Comparison of ENCODE assay signal across 11 mouse cellular contexts in the genomic region with DNA sequence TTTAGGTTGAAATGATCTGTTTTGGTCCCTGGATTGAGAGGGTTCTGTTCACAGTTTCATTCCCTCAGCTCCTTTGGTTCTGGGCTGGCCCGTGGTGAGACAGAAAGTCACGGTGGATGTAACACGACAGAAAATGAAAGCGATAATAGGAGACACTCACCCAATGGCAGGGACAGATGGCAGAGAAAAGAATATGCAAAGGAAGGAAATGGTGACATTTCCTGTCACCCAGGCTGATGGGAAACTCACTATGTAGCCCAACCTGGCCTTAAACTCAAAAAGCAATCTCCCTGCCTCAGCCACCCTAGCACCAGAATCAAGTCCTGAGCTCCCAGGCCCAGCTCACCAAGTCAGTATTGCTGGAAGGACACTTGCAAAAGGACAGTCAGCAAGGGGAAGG. TPM values are rescaled to one million over a fixed set of nuclear protein-coding genes. Genes with fewer than 3 reads are reported as not detected.
DNase-seq lines count a peak whose midpoint lies in the region; ATAC-seq and TF ChIP-seq lines count a peak whose summit lies in the region.
"Had no signal": no experiment of that assay in that cellular context is flagged by ENCODE, and none has a peak within 500 bp of the region (broad histone marks: within the 10 kb centered on the region; RNA-seq: fewer than 3 reads in every experiment).

No protein-coding gene starts in this region.

- peak overlapping the region; percentile 31 for H3K4me2 ChIP-seq in heart, embryonic 12.5 days
- H3K4me2 ChIP-seq in midbrain, embryonic 12.5 days (replicated peaks) = peak overlapping the region; percentile 48

- no peak for ATAC-seq in heart, embryonic 12.5 days (ENCODE audit: insufficient number of reproducible peaks, low FRiP score)
- ATAC-seq in midbrain, embryonic 12.5 days (ENCODE audit: low FRiP score, low read depth) = no peak

- no peak overlapping the region for H3K4me3 ChIP-seq in heart, embryonic 12.5 days
- peak overlapping the region; percentile 45 for H3K4me3 ChIP-seq in E14TG2a.4 (replicated peaks; ENCODE audit: low read length)
- H3K4me3 ChIP-seq in hindbrain, embryonic 10.5 days = peak overlapping the region; percentile 39
- H3K4me3 ChIP-seq in midbrain, embryonic 12.5 days = peak overlapping the region; percentile 21; the same call in 1 of the 2 replicates

- no peak for TF ChIP-seq CTCF in E14TG2a.4 (conservative IDR thresholded peaks at IDR 0.05; ENCODE audit: low read length)

- WGBS in heart, embryonic 12.5 days = 39% methylated on average over 4 of the region's 4 CpGs
- 41% methylated on average over 4 of the region's 4 CpGs for WGBS in hindbrain, embryonic 10.5 days
- whole genome bisulfite sequencing in midbrain, embryonic 12.5 days = 39% methylated on average over 4 of the region's 4 CpGs

- H3K27ac ChIP-seq in heart, embryonic 12.5 days (ENCODE audit: poor library complexity, severe bottlenecking) = no peak overlapping the region
- H3K27ac ChIP-seq in hindbrain, embryonic 10.5 days = no peak overlapping the region
- no peak overlapping the region for H3K27ac ChIP-seq in midbrain, embryonic 12.5 days (replicated peaks)
- H3K27ac ChIP-seq: limb, embryonic 12.5 days had no signal

- H3K36me3 ChIP-seq in heart, embryonic 12.5 days = no peaks in the 10 kb centered on the region
- H3K36me3 ChIP-seq in E14TG2a.4 (ENCODE audit: insufficient read depth, low read length) = no peaks in the 10 kb centered on the region
- no peaks in the 10 kb centered on the region for H3K36me3 ChIP-seq in hindbrain, embryonic 10.5 days
- no peaks in the 10 kb centered on the region for H3K36me3 ChIP-seq in midbrain, embryonic 12.5 days
- H3K36me3 ChIP-seq: limb, embryonic 12.5 days had no signal

- peaks cover 67% of the 10 kb centered on the region for H3K27me3 ChIP-seq in heart, embryonic 12.5 days (replicated peaks)
- H3K27me3 ChIP-seq in E14TG2a.4 (ENCODE audit: insufficient read depth, low read length) = peaks cover 7% of the 10 kb centered on the region; the same call in 1 of the 2 replicates
- peaks cover 76% of the 10 kb centered on the region for H3K27me3 ChIP-seq in hindbrain, embryonic 10.5 days (ENCODE audit: insufficient read depth, poor library complexity, severe bottlenecking)
- H3K27me3 ChIP-seq in midbrain, embryonic 12.5 days = peaks cover 58% of the 10 kb centered on the region

- no peak overlapping the region for H3K9ac ChIP-seq in heart, embryonic 12.5 days
- H3K9ac ChIP-seq in midbrain, embryonic 12.5 days (replicated peaks) = 0 out of 2 replicates have a peak overlapping the region, but pooled peaks have one; percentile 28
- H3K9ac ChIP-seq: limb, embryonic 12.5 days had no signal

- H3K4me1 ChIP-seq in heart, embryonic 12.5 days (replicated peaks) = no peaks in the 10 kb centered on the region
- H3K4me1 ChIP-seq in E14TG2a.4 (replicated peaks; ENCODE audit: low read depth, low read length) = peaks cover 64% of the 10 kb centered on the region
- peaks cover 23% of the 10 kb centered on the region for H3K4me1 ChIP-seq in hindbrain, embryonic 10.5 days (replicated peaks)
- H3K4me1 ChIP-seq in midbrain, embryonic 12.5 days = peaks cover 14% of the 10 kb centered on the region; the same call in 1 of the 2 replicates

- DNase-seq in heart, adult 11 months = no peak
- no peak for DNase-seq in hindbrain, embryonic 10.5 days (ENCODE audit: low spot score)
- DNase-seq in adrenal gland, adult 8-10 months = no peak
- DNase-seq in cerebellum, postnatal 10 days = no peak
- DNase-seq in kidney, adult 8-10 months = no peak
- DNase-seq: kidney, adult 2 months had no signal

- no peaks in the 10 kb centered on the region for H3K9me3 ChIP-seq in heart, embryonic 12.5 days (replicated peaks)
- no peaks in the 10 kb centered on the region for H3K9me3 ChIP-seq in E14TG2a.4 (ENCODE audit: low read length)
- H3K9me3 ChIP-seq in hindbrain, embryonic 10.5 days = no peaks in the 10 kb centered on the region
- no peaks in the 10 kb centered on the region for H3K9me3 ChIP-seq in midbrain, embryonic 12.5 days
- H3K9me3 ChIP-seq: limb, embryonic 12.5 days had no signal

RNA-seq across cellular contexts. Expression of gene Tmem132d, which starts 11.0 kb away (rescaled TPM):
- polyA plus RNA-seq in heart, embryonic 12.5 days (2016; fragmentation: Nextera tagmentation; extraction: Ambion mirVana) = 0.32 TPM in 1 of 2 replicates, not detected in the other
- 0.36 and 0.54 TPM in 2 replicates for polyA plus RNA-seq in hindbrain, embryonic 10.5 days (2016; fragmentation: Nextera tagmentation; extraction: Ambion mirVana)
- 0.64 and 0.70 TPM in 2 replicates for polyA plus RNA-seq in midbrain, embryonic 12.5 days (2016; fragmentation: Nextera tagmentation; extraction: Ambion mirVana)
- total RNA-seq in adrenal gland, adult 8-10 months (2022) = under 1 TPM in 2 of 4 experiments, not detected in 2; 0.09 to 0.14 TPM
- total RNA-seq: megakaryocyte-erythroid progenitor cell, adult 5-6 weeks had no signal
- polyA plus RNA-seq: kidney, adult 2 months had no signal
